Mouse (Mus musculus) neutrophil, adult 83 days (primary cell): ENCODE measurements around the gene Tnni3k. TPM values are rescaled to one million over a fixed set of nuclear protein-coding genes. Genes with fewer than 3 reads are reported as not detected.

Experiments used
- total RNA-seq, 2 experiments: library from RNA; stranded (reverse); gene quantifications; one replicate each; pipeline ENCODE4 v1.2.4; 2023

The Tnni3k gene
- not detected for total RNA-seq

DNA sequence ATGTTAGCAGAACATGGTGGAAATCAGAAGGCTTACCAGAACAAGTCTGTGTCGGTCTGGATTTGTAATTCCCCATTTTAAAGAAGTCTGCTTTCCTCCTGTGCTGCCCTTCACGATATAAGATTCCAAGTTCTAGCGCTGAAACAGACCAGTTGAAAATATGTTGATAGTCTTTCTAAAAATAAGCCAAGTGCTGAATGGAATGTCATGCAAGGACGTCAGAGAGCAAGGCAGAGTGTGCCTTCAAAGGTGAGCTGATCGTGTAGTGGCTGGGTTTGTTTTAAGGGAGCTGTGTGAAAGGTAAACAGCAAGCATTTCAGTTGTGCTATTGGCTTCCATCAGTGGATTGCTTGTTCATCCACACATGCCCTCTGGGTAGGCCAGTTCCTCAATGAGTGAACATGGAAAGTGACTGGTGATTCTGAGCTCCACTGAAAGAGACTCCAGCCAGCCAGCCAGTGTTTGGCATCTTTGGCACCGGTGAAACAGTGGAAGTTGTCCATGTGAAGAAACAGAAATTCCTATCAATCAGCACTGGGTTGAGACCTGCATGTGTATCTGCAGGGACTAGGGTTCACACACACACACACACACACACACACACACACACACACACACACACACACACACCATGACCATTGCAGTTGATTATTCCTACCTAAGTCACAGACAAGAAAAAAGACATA, at the start of gene Tnni3k:
Tnni3k (minus strand) TSS at position 177 of the 686 bp plus-strand sequence.

DNA sequence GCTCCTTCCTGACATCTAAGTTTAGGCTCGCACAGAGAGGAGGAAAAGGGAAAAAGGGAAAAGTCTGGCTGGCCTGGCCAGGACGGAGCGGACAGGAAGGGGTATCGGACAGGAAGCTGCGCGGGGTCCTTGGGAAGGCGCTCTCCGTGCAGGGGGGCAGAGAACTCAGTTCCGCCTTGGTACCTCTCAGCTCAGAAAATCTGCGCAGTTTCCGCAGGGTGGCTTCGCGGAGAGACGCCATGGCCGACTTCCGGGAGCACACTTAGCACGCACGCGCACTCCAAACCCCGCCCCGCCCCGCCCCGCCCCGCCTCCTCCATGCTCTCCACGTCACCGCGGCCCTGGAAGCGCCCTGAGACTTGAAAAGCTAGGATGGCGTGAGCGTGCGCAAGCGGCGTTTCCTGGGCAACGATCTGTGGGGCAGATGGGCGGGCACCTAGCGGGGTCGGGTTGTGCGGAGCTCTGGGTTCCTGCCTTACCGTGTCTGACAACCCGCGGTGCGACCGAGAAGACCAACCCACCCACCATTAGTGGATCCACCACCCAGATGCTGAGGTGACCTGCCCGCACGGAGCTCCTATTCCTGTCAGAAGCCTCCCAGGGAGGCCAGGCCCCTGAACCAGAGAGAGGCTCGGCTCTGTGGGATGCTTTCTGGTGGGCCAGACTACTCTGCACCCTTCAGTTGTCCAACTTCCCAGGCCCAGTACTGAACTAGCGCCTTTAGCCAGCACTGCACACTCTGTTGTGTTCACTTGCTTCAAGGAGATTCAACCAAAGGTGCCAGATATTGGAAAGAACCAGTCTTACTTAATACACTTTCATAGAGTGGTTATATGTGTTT, 38.1 kb upstream of the Tnni3k start, which contains the start of the genes Fpgt and Lrriq3:
Fpgt (minus strand) TSS at position 288 of the 841 bp plus-strand sequence.
Lrriq3 (plus strand) TSS at position 319 of the 841 bp plus-strand sequence.

Other genes starting within 250 kb of the Tnni3k start
- gene Fpgt, start 38.0 kb upstream of the Tnni3k start, total RNA-seq: 1 to 10 TPM; 2.7 to 3.5 TPM
- not detected for gene Lrriq3, start 38.0 kb upstream of the Tnni3k start, total RNA-seq